Mouse (Mus musculus) hematopoietic stem cell, adult 5-6 weeks (primary cell): ENCODE measurements around the gene Nf1. TPM values are rescaled to one million over a fixed set of nuclear protein-coding genes. Genes with fewer than 3 reads are reported as not detected.

Source experiments
- ATAC-seq, 2 experiments: fragments of 125-278 bp in 1 of 2; replicated peaks in 1 of 2; 2 replicates each; pipeline ENCODE4 v1.8.0; 2016 to 2017; ENCODE audit warnings: inconsistent platforms in 2 of 2, mild to moderate bottlenecking in 2 of 2, moderate number of reproducible peaks in 2 of 2, low read depth in 1 of 2, moderate TSS enrichment in 1 of 2; ENCODE audit not compliant: low FRiP score in 2 of 2, poor library complexity in 2 of 2, severe bottlenecking in 2 of 2, insufficient read depth in 1 of 2, low TSS enrichment in 1 of 2
- total RNA-seq: library from RNA; stranded (forward); fragments of 172-1452, 232-1000 nt; gene quantifications from 2 replicates; pipeline ENCODE4 v1.2.3, GENCODE M21; 2017

Gene Nf1
- total RNA-seq, 1 experiment from 2014 or later, result 9.9 TPM

GRCm38 (mm10) chr11:79511970-79512369 is 172.5 kb downstream of the Nf1 start:
- ATAC-seq, result no peak

DNA sequence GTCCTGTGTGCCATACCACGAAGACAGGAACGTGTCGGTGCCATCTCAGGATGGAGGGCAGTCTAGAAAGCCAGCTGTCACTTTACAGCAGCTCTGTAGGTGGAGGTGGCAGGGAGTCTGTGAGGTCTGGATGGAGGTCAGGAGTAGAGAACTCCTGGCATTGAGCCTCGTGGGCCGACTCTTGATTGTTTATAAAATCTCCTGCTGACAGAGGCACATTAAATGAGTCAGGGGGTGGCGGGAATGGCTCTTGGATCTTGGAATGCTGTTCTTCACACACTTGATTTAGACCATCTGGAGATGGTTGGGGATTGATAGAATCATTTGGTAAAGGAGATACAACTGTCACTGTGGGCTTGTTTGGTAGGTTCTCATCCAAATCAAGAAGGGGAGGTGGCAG is 175.8 kb downstream of the Nf1 start:
- no peak for ATAC-seq

- no peak for ATAC-seq
Measured at GRCm38 (mm10) chr11:79515798-79516197, 176.3 kb downstream of the Nf1 start.

DNA sequence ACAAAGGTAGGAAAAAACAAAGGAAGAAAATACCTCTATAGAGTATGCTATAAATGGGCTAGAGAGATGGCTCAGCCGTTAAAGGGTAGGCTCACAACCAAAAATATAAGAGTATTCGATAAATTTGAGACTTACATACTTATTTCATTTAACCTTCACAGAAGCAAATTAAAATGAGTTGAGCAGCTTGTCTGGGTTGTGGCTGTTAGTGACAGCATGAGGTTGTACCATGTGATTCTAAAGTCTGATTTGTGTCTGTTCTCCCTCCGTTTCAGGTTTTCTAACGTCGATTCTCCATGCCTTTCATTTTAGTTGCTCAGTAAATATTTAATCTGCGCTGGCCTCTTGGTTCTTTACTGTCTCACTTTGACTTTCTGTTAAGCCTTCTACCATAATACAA is 179.8 kb downstream of the Nf1 start:
- no peak for ATAC-seq

- ATAC-seq, result peak; percentile 84 to 88
Measured at GRCm38 (mm10) chr11:79519878-79520291, 180.4 kb downstream of the Nf1 start.

GRCm38 (mm10) chr11:79520772-79521171 is 181.3 kb downstream of the Nf1 start:
- no peak; a peak in 1 of 4 replicates for ATAC-seq

DNA sequence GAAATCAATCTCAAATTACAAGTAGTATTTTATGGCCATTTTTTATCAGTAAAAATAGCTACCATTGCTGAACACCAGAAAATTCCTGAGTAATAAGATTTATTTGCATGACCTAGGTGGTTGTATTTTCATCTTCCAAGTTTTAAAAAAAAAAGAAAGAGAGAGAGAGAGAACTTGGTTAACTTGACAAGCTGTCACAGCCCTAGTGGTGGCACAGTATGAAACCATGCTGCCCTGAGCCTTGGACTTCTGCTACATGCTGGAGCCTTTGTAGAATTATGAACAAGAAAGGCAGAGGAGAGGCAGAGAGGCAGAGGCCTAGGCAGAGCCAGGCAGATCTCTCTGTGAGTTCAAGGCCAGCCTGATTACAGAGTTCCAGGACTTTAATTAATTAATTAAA is 182.4 kb downstream of the Nf1 start:
- peak in 1 of 2 experiments; percentile 46; a peak in 1 of 4 replicates for ATAC-seq

DNA sequence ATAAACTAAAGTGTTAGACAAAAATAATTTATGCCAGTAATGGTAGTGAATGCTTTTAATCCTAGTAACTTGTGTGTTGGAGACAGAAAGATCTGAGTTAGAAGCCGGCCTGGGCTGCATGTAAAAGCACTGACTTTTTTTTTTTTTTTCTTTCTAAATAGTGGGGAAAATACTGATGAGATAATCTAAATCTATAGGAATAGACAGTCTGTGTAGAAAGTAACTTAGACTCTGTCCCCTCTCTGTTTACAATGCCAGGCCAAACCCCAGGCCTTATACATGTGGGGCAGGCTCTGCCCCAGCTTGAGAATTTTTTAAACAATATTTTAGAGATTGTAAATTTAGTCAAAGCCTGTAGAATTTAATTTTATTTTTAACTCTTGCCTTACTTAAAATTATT is 183.5 kb downstream of the Nf1 start:
- ATAC-seq, result no peak

- ATAC-seq, result peak; percentile 52 to 62
Measured at GRCm38 (mm10) chr11:79523560-79524309, 184.2 kb downstream of the Nf1 start, which contains the start of gene Evi2b. Gene Evi2b, minus strand, starts transcription at chr11:79523762.

GRCm38 (mm10) chr11:79524310-79524575 is 184.8 kb downstream of the Nf1 start:
- no peak for ATAC-seq

DNA sequence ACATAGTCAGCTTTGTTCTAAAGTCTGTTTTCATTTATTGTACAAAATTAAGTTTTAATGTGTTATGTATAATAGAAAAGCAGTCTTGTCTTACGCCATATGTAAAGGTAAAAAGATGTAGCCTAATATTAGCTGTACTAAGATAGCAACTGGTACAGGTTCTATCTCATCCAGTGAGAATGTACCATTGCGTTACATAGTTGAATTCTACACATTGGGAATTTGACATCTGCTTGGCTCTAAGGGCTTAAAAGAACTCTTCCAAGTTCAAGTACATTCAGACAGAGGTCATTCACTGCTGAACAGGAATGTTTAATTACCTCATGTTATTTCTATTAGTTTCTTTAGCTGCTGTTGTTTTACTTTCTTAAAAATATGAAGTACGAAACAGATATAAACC is 187.1 kb downstream of the Nf1 start:
- no peak for ATAC-seq

DNA sequence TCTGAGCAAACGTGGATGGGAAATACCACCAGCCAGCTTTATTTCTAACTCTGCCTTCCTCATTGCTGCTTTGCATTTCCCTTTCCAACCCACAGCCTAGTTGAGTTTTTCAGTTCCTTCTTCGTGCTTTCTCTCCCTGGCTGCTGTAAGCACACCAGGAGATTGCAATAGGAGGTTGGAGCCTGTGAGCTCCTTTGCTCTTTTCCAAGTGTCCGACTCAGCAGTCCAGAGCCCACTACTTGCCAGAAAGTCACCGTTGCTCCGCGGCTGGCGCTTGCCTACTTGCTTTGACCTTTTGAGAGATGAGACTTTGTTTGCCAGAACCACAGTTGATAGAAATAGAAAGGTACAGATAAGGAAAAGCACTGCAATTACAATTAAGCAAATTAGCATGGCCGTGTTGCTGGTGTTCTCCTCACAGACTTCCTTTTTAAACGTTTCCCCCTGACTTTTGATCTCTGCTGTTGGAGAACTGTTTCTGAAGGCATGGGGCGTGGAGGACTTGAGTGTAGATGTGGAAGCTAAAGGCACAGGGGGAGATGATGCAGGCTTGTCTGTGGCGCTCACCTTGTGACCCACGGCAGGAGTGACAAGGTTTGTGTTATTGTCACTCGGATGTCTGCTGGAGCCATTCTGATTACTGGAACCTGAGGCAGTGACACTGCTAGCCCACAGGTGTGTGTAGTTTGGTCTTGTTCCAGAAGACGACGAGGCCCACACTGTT is 187.7 kb downstream of the Nf1 start:
- ATAC-seq, result no peak

DNA sequence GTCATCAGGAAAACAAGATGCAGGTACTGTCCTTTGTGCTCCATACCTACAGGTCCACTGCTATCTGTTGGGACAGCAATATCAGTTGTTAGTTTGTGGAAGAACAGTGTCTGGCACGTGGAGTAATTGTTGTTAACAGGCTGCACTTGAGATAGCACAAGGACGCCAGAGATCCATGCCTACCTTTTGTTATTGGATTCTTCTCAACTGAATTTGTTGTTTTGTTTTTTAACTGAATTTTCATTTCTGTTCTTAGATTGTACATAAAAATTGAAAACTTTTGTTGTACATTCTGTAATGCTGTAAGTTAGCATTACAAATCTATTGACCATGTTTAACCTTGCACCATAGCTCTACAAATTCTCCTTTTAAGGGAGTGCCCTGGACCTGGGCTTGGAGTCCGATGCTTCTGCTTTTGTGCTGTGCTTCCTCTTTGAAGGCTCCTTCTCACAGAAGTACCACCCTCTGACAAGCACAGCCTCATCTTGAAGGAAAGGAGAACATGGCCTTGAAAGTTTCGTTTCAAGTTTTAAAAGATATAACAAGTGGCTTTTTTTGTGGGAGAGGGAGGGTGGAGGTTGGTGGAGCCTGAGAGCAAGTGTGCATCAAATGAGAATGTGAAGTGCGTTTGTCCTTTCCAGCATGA is 188.4 kb downstream of the Nf1 start:
- peak; percentile 63 to 79 for ATAC-seq

- ATAC-seq, result no peak
Measured at GRCm38 (mm10) chr11:79528601-79529000, 189.1 kb downstream of the Nf1 start.

- no peak for ATAC-seq
Measured at GRCm38 (mm10) chr11:79529226-79529625, 189.7 kb downstream of the Nf1 start.

- no peak for ATAC-seq
Measured at GRCm38 (mm10) chr11:79529736-79530135, 190.2 kb downstream of the Nf1 start.

- ATAC-seq, result peak; percentile 71 to 76
Measured at GRCm38 (mm10) chr11:79530333-79530761, 190.9 kb downstream of the Nf1 start, which contains the start of the genes Evi2 and Evi2a. Gene Evi2, minus strand, starts transcription at chr11:79530589. Gene Evi2a, minus strand, starts transcription at chr11:79530609.

DNA sequence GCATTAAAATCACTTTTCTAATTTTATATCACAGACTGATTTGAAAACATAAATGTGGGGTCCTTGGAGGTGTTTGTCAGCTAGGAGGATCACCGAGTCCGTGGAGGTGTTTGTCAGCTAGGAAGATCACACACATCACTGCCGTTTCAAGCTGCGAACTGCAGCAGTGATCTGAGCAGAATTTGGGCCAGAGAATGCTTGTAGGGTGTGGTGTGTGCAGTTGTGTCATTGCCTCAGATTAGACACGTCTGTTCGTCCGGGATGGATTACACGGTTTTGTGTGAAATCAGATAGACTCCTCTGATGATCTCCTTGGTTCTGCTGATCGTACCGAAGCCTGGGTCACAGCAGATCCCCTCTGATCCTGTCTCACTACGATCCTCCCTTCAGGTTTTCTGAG is 191.3 kb downstream of the Nf1 start:
- no peak for ATAC-seq
